Mouse (Mus musculus): Measurements from ENCODE around the gene Arl10. TPM values are rescaled to one million over a fixed set of nuclear protein-coding genes. Genes with fewer than 3 reads are reported as not detected.

Gene Arl10
- polyA plus RNA-seq, 1 experiment from 2014 or later, result 29.7 TPM

DNA sequence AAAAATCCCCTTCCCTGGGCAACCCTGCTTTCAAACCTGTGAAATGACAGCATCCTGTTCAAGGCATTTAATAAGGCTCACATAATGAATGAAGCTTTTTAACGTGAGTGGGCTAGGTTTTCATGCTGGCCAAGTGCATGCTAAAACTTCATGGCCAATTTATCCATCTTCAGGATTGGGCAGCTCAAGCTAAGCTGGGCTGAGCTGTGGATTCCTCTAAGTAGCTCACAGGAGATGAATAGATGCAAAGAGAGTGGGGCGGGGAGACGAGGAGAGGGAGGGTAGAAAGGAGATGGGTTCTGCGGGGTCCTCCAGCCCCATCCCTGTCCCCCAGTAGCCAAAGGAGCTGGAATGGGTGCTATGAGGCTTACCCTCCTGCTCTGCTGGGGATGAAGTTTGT lies 29.4 kb downstream of the Arl10 start:
- Histone ChIP-seq H3K9ac (ENCODE audit: low read length) (no peak overlapping the region), H3K4me1 (ENCODE audit: control insufficient read depth, insufficient read depth, low read length) (0 out of 2 replicates have a peak, but pooled peaks cover 2% of the 10 kb centered on the region), H3K27me3 (ENCODE audit: control insufficient read depth, insufficient read depth, low read length) (no peaks in the 10 kb centered on the region), H3K27ac (replicated peaks; ENCODE audit: low read depth, low read length) (no peak overlapping the region), H3K4me3 (ENCODE audit: low read depth, low read length) (no peak overlapping the region), H3K4me2 (ENCODE audit: low read depth, severe bottlenecking) (no peak overlapping the region), H3K9me3 (ENCODE audit: control insufficient read depth, low read length) (no peaks in the 10 kb centered on the region), H3K36me3 (ENCODE audit: control insufficient read depth, insufficient read depth, low read length) (no peaks in the 10 kb centered on the region)
- 70% methylated on average over 4 of the region's 4 CpGs for WGBS
- no peak for ATAC-seq (ENCODE audit: insufficient number of reproducible peaks, low FRiP score, low TSS enrichment, low read depth)
- DNase-seq (ENCODE audit: low spot score), result no peak

- Histone ChIP-seq H3K4me3 (ENCODE audit: low read depth, low read length) (no peak overlapping the region), H3K4me2 (ENCODE audit: low read depth, severe bottlenecking) (no peak overlapping the region), H3K9ac (ENCODE audit: low read length) (no peak overlapping the region), H3K4me1 (ENCODE audit: control insufficient read depth, insufficient read depth, low read length) (peaks cover 2% of the 10 kb centered on the region; the same call in 1 of the 2 replicates), H3K27me3 (ENCODE audit: control insufficient read depth, insufficient read depth, low read length) (0 out of 2 replicates have a peak, but pooled peaks cover under 1% of the 10 kb centered on the region), H3K36me3 (ENCODE audit: control insufficient read depth, insufficient read depth, low read length) (no peaks in the 10 kb centered on the region), H3K9me3 (ENCODE audit: control insufficient read depth, low read length) (no peaks in the 10 kb centered on the region), H3K27ac (replicated peaks; ENCODE audit: low read depth, low read length) (no peak overlapping the region)
- ATAC-seq (ENCODE audit: insufficient number of reproducible peaks, low FRiP score, low TSS enrichment, low read depth) (no peak), DNase-seq (ENCODE audit: low spot score) (no peak)
- WGBS, result 85% methylated on average over 5 of the region's 5 CpGs
Measured at GRCm38 (mm10) chr13:54605426-54605825, 30.6 kb downstream of the Arl10 start.

DNA sequence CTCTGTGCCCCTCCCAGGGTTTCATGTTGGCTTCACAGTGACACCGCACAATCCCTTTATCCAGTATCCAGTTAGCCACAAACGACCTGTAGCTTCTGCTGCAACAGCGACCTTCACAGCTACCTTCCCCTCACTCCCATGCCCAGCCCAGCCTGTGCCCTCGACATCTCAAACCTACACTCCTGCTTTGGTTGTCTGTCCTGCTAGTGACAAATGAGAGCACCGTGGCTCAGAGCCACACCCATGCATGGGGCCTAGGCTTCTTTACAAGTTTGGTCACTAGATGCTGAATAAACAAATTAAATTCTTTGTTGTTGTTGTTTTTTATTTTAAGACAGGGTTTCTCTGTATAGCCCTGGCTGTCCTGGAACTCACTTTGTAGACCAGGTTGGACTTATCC lies 32.4 kb downstream of the Arl10 start:
- ATAC-seq (ENCODE audit: insufficient number of reproducible peaks, low FRiP score, low TSS enrichment, low read depth), result no peak

DNA sequence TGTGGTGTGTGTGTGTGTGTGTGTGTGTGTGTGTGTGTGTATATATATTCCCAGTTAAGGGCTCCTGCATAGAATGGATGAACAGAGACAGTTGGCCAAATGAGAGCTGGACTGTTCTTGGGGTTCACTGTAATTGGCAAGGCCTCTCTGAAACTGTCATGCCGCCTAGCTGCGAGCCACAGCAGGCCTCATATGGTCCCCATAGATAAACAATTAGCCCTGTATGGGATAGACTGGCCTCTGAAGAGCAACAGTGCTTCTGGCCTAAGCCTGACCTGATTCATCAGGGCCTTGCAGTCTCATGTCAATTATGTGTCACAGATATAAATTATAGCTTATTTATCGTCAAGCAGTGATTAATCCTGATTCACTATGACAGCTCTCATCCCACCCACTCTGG lies 33.2 kb downstream of the Arl10 start:
- H3K27me3 ChIP-seq (ENCODE audit: control insufficient read depth, insufficient read depth, low read length), result peaks cover 6% of the 10 kb centered on the region; the same call in 1 of the 2 replicates
- no peak overlapping the region for H3K27ac ChIP-seq (replicated peaks; ENCODE audit: low read depth, low read length)
- no peaks in the 10 kb centered on the region for H3K36me3 ChIP-seq (ENCODE audit: control insufficient read depth, insufficient read depth, low read length)
- H3K4me1 ChIP-seq (ENCODE audit: control insufficient read depth, insufficient read depth, low read length), result peaks cover 9% of the 10 kb centered on the region
- no peak overlapping the region for H3K4me3 ChIP-seq (ENCODE audit: low read depth, low read length)
- no peak overlapping the region for H3K4me2 ChIP-seq (ENCODE audit: low read depth, severe bottlenecking)
- H3K9me3 ChIP-seq (ENCODE audit: control insufficient read depth, low read length), result no peaks in the 10 kb centered on the region
- ATAC-seq (ENCODE audit: insufficient number of reproducible peaks, low FRiP score, low TSS enrichment, low read depth), result no peak
- no peak overlapping the region for H3K9ac ChIP-seq (ENCODE audit: low read length)
- DNase-seq (ENCODE audit: low spot score), result no peak
- 75% methylated on average over 3 of the region's 3 CpGs for WGBS

More for the DNA sequence above, 32.4 kb downstream of the Arl10 start:
- H3K9ac ChIP-seq (ENCODE audit: low read length), result no peak overlapping the region
- 48% methylated on average over 5 of the region's 5 CpGs for whole genome bisulfite sequencing
- H3K4me2 ChIP-seq (ENCODE audit: low read depth, severe bottlenecking), result no peak overlapping the region
- no peak overlapping the region for H3K4me3 ChIP-seq (ENCODE audit: low read depth, low read length)
- H3K9me3 ChIP-seq (ENCODE audit: control insufficient read depth, low read length), result no peaks in the 10 kb centered on the region
- H3K27ac ChIP-seq (replicated peaks; ENCODE audit: low read depth, low read length), result no peak overlapping the region
- H3K27me3 ChIP-seq (ENCODE audit: control insufficient read depth, insufficient read depth, low read length), result peaks cover 6% of the 10 kb centered on the region; the same call in 1 of the 2 replicates
- H3K36me3 ChIP-seq (ENCODE audit: control insufficient read depth, insufficient read depth, low read length), result no peaks in the 10 kb centered on the region
- no peak for DNase-seq (ENCODE audit: low spot score)
- H3K4me1 ChIP-seq (ENCODE audit: control insufficient read depth, insufficient read depth, low read length), result peaks cover 9% of the 10 kb centered on the region

DNA sequence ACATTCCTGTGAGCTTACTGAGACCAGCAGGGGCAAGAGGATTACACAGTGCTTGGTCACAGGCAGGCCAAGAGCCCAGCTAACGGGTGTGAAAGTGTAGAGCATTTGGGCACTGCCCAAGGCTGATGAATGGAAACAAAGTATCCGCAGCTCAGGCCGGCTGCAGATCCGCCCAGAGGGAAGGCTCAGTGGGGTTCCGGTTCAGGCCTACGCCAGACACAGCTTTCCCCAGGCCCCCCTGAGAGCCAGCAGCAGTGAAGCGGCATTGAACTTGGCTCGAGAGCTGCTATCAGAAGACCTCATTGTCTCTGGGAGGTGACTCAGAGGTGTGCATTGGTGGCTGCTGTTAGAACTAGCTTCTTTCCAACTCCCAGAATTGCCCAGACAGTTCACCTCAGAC lies 33.9 kb downstream of the Arl10 start:
- H3K27me3 ChIP-seq (ENCODE audit: control insufficient read depth, insufficient read depth, low read length), result peaks cover 6% of the 10 kb centered on the region; the same call in 1 of the 2 replicates
- no peaks in the 10 kb centered on the region for H3K36me3 ChIP-seq (ENCODE audit: control insufficient read depth, insufficient read depth, low read length)
- peaks cover 9% of the 10 kb centered on the region for H3K4me1 ChIP-seq (ENCODE audit: control insufficient read depth, insufficient read depth, low read length)
- no peak for ATAC-seq (ENCODE audit: insufficient number of reproducible peaks, low FRiP score, low TSS enrichment, low read depth)
- H3K9ac ChIP-seq (ENCODE audit: low read length), result no peak overlapping the region
- H3K4me2 ChIP-seq (ENCODE audit: low read depth, severe bottlenecking), result no peak overlapping the region
- no peak for DNase-seq (ENCODE audit: low spot score)
- no peak overlapping the region for H3K27ac ChIP-seq (replicated peaks; ENCODE audit: low read depth, low read length)
- H3K9me3 ChIP-seq (ENCODE audit: control insufficient read depth, low read length), result no peaks in the 10 kb centered on the region
- no peak overlapping the region for H3K4me3 ChIP-seq (ENCODE audit: low read depth, low read length)
- WGBS, result 21% methylated on average over 8 of the region's 8 CpGs

DNA sequence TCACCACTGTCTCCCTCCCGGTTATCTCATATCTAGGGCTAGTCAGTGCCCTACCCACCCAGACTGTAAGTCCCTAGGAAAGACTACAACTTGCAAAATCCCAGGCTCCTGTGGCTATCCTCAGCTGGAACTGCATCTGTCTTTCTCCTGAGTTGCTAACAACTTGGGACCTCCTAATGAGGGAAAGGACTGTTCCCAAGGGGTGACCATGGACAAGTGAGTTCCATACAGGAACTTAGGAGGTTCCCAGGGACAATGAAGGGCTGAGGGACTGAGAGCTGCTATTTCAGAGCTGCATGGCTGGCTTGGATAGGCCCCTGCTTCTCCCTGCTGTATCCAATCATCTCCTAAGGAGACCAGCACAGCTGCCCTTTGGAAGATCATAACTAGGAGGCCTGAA lies 34.5 kb downstream of the Arl10 start:
- WGBS, result 21% methylated on average over 1 of the region's 1 CpGs
- Histone ChIP-seq H3K27ac (replicated peaks; ENCODE audit: low read depth, low read length) (no peak overlapping the region), H3K4me3 (ENCODE audit: low read depth, low read length) (no peak overlapping the region), H3K9me3 (ENCODE audit: control insufficient read depth, low read length) (no peaks in the 10 kb centered on the region), H3K4me2 (ENCODE audit: low read depth, severe bottlenecking) (no peak overlapping the region), H3K9ac (ENCODE audit: low read length) (no peak overlapping the region), H3K4me1 (ENCODE audit: control insufficient read depth, insufficient read depth, low read length) (peaks cover 7% of the 10 kb centered on the region), H3K27me3 (ENCODE audit: control insufficient read depth, insufficient read depth, low read length) (peaks cover 6% of the 10 kb centered on the region; the same call in 1 of the 2 replicates), H3K36me3 (ENCODE audit: control insufficient read depth, insufficient read depth, low read length) (no peaks in the 10 kb centered on the region)
- DNase-seq (ENCODE audit: low spot score) (no peak), ATAC-seq (ENCODE audit: insufficient number of reproducible peaks, low FRiP score, low TSS enrichment, low read depth) (no peak)

GRCm38 (mm10) chr13:54610613-54610971 lies 35.8 kb downstream of the Arl10 start:
- no peak overlapping the region for H3K27ac ChIP-seq (replicated peaks; ENCODE audit: low read depth, low read length)
- no peak for ATAC-seq (ENCODE audit: insufficient number of reproducible peaks, low FRiP score, low TSS enrichment, low read depth)

DNA sequence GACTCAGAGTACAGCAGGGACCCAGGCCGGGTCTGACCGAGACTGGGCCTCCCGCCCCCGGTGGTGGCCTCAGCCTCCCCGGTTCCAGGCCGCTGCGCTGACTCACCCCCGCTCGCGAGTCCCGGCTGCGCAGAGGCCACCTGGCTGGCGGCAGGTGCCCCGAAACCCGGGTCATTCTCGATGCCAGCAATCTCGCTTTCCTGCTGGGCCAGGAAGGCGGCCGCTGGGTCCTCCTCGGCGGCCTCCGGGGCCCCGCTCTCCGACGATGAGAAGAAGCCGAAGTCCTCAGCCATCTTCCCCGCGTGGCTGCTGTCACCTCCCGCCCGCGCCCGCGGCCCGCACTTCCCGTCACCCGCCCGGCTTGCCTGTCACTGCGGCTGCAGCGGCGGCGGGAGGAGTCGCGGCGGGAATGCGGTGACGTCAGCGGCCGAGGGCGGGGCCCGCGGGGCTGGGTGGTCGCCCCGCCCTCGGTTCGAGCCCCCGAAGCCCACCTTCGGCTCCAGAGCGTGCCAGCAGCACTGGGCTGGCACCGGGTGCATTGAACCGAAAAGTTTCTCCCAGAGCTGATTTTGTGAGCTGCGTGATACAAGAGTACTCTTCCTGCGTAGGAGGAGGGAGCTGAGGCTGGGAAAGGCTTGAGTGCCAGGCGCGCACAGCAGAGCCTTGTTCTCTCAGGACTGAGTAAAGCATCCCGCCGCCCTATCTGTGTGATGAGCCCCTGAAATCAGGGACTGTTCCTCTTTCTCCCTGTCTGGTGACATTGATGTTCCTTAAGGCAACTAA lies 36.3 kb downstream of the Arl10 start, which contains the start of gene Cltb:
Cltb (minus strand) TSS at position 373 of the 783 bp plus-strand sequence.
- Histone ChIP-seq H3K27me3 (ENCODE audit: control insufficient read depth, insufficient read depth, low read length) (peaks cover 6% of the 10 kb centered on the region; the same call in 1 of the 2 replicates), H3K9me3 (ENCODE audit: control insufficient read depth, low read length) (no peaks in the 10 kb centered on the region), H3K36me3 (ENCODE audit: control insufficient read depth, insufficient read depth, low read length) (no peaks in the 10 kb centered on the region), H3K4me2 (ENCODE audit: low read depth, severe bottlenecking) (peak within 1 kb of the TSS; percentile 96), H3K27ac (replicated peaks; ENCODE audit: low read depth, low read length) (no peak within 1 kb of the TSS), H3K4me3 (ENCODE audit: low read depth, low read length) (peak within 1 kb of the TSS; percentile 48), H3K4me1 (ENCODE audit: control insufficient read depth, insufficient read depth, low read length) (peaks cover 7% of the 10 kb centered on the region), H3K9ac (ENCODE audit: low read length) (peak within 1 kb of the TSS; percentile 60)
- ATAC-seq (ENCODE audit: insufficient number of reproducible peaks, low FRiP score, low TSS enrichment, low read depth), result no peak
- WGBS, result 1% methylated on average over 60 of the region's 66 CpGs
- peak; percentile 88 for DNase-seq (ENCODE audit: low spot score)

More at GRCm38 (mm10) chr13:54610613-54610971, 35.8 kb downstream of the Arl10 start:
- WGBS, result 14% methylated on average over 13 of the region's 13 CpGs
- Histone ChIP-seq H3K4me2 (ENCODE audit: low read depth, severe bottlenecking) (peak overlapping the region; percentile 96), H3K4me1 (ENCODE audit: control insufficient read depth, insufficient read depth, low read length) (peaks cover 7% of the 10 kb centered on the region), H3K9me3 (ENCODE audit: control insufficient read depth, low read length) (no peaks in the 10 kb centered on the region), H3K9ac (ENCODE audit: low read length) (peak overlapping the region; percentile 60), H3K36me3 (ENCODE audit: control insufficient read depth, insufficient read depth, low read length) (no peaks in the 10 kb centered on the region), H3K4me3 (ENCODE audit: low read depth, low read length) (peak overlapping the region; percentile 48), H3K27me3 (ENCODE audit: control insufficient read depth, insufficient read depth, low read length) (peaks cover 6% of the 10 kb centered on the region; the same call in 1 of the 2 replicates)
- DNase-seq (ENCODE audit: low spot score), result no peak
